Mouse (Mus musculus) stomach, postnatal 0 days (tissue): ENCODE measurements around the gene Lefty2.

Experiments
- CTCF ChIP-seq: IDR thresholded peaks from 2 replicates; pipeline ENCODE4 v1.5.1; 2016; ENCODE audit warnings: antibody characterized with exemption, low read depth, mild to moderate bottlenecking, moderate library complexity
- EP300 ChIP-seq: optimal IDR thresholded peaks from 2 replicates; pipeline ENCODE3; 2016; ENCODE audit warnings: antibody characterized with exemption

DNA sequence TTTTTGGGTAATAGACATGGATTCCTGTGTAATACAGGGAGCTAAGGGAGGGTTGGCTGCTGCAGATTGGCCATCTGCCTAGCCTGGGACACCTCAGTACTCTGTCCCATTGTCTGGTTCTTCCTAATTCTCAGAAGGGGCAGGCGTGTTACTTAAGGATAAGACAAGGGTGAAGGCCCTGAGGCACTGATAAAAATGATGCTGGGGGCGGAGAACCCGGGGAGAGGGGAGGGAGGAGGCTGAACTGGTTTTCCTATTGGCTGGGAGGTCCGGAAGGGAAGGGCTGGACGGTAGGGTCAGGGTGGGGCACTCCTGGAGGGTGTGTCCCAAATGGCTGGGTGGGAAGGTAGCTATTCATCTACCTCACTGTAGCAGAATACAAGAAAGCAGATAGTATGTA lies 10.0 kb downstream of the Lefty2 start:
- TF ChIP-seq CTCF (no peak), EP300 (no peak)
